Mouse (Mus musculus): ENCODE data around the gene Tiparp. TPM values are rescaled to one million over a fixed set of nuclear protein-coding genes. Genes with fewer than 3 reads are reported as not detected.

Tiparp gene
- total RNA-seq (2021) (10 to 100 TPM; 11.1 to 12.9 TPM), polyA plus RNA-seq (2012; rRNA removed) (2.9 and 4.6 TPM in 2 replicates)
- long read RNA-seq, full-length matches to known transcripts: 6 of 7 reads
- long read RNA-seq, partial matches to known transcripts: 0 of 7 reads
- long read RNA-seq, other reads (novel, unspliced or antisense): 1 of 7 reads

GRCm38 (mm10) chr3:65527691-65528601 is at the start of gene Tiparp:
TSS of gene Tiparp (plus strand) at chr3:65528410.
- peak; percentile 73 for TF ChIP-seq CTCF (IDR thresholded peaks at IDR 0.05)
- peak; percentile 97 for TF ChIP-seq POLR2A (IDR thresholded peaks at IDR 0.05; ENCODE audit: insufficient read depth, low read depth, low read length)
- TF ChIP-seq EP300 (IDR thresholded peaks at IDR 0.05; ENCODE audit: insufficient read depth, low read depth, low read length): 0 out of 2 replicates have a peak, but pooled peaks have one; percentile 56
- Histone ChIP-seq H3K36me3 (ENCODE audit: control insufficient read depth, insufficient read depth, low read length) (peaks cover 6% of the 10 kb centered on the region), H3K79me2 (replicated peaks; ENCODE audit: control insufficient read depth, insufficient read depth, low read length) (no peaks in the 10 kb centered on the region; the same call in 1 of the 2 replicates), H3K27ac (peak within 1 kb of the TSS; percentile 89), H3K4me3 (peak within 1 kb of the TSS; percentile 86), H3K27me3 (ENCODE audit: control insufficient read depth, insufficient read depth, low read length) (no peaks in the 10 kb centered on the region), H3K9ac (ENCODE audit: low read depth, low read length) (peak within 1 kb of the TSS; percentile 96), H3K4me1 (ENCODE audit: control insufficient read depth, insufficient read depth, low read length) (no peaks in the 10 kb centered on the region)
- under 1% methylated on average over 98 of the region's 109 CpGs for WGBS
- DNase-seq: peak; percentile 93 to 94
- intact Hi-C loops (cut with DNase I): loop anchor here (1.0 to 10.0 kb wide), 6 partner anchors 86 to 1457 kb away; partner anchors contain the start of genes Rsrc1, Shox2 and Ssr3

GRCm38 (mm10) chr3:65480676-65481075 is 47.5 kb upstream of the Tiparp start:
- Histone ChIP-seq H3K9ac (ENCODE audit: low read depth, low read length) (no peak overlapping the region), H3K4me1 (ENCODE audit: control insufficient read depth, insufficient read depth, low read length) (peaks cover 5% of the 10 kb centered on the region), H3K4me3 (no peak overlapping the region), H3K27me3 (ENCODE audit: control insufficient read depth, insufficient read depth, low read length) (no peaks in the 10 kb centered on the region), H3K79me2 (replicated peaks; ENCODE audit: control insufficient read depth, insufficient read depth, low read length) (no peaks in the 10 kb centered on the region), H3K36me3 (ENCODE audit: control insufficient read depth, insufficient read depth, low read length) (no peaks in the 10 kb centered on the region), H3K27ac (no peak overlapping the region)
- TF ChIP-seq CTCF (IDR thresholded peaks at IDR 0.05) (no peak), EP300 (IDR thresholded peaks at IDR 0.05; ENCODE audit: insufficient read depth, low read depth, low read length) (no peak), POLR2A (IDR thresholded peaks at IDR 0.05; ENCODE audit: insufficient read depth, low read depth, low read length) (no peak)
- intact Hi-C loops (cut with DNase I): no loop called here
- no peak for DNase-seq
- WGBS: 72% methylated on average over 6 of the region's 6 CpGs

- Histone ChIP-seq H3K4me3 (no peak overlapping the region), H3K79me2 (replicated peaks; ENCODE audit: control insufficient read depth, insufficient read depth, low read length) (no peaks in the 10 kb centered on the region), H3K4me1 (ENCODE audit: control insufficient read depth, insufficient read depth, low read length) (peaks cover 5% of the 10 kb centered on the region), H3K27me3 (ENCODE audit: control insufficient read depth, insufficient read depth, low read length) (no peaks in the 10 kb centered on the region), H3K9ac (ENCODE audit: low read depth, low read length) (no peak overlapping the region), H3K27ac (no peak overlapping the region), H3K36me3 (ENCODE audit: control insufficient read depth, insufficient read depth, low read length) (no peaks in the 10 kb centered on the region)
- no peak for DNase-seq
- TF ChIP-seq CTCF (IDR thresholded peaks at IDR 0.05) (no peak), POLR2A (IDR thresholded peaks at IDR 0.05; ENCODE audit: insufficient read depth, low read depth, low read length) (no peak), EP300 (IDR thresholded peaks at IDR 0.05; ENCODE audit: insufficient read depth, low read depth, low read length) (no peak)
- intact Hi-C loops (cut with DNase I): no loop called here
- 25% methylated on average over 1 of the region's 1 CpGs for WGBS
Measured at GRCm38 (mm10) chr3:65482266-65482665, 45.9 kb upstream of the Tiparp start.

GRCm38 (mm10) chr3:65482698-65483407 is 45.4 kb upstream of the Tiparp start:
- DNase-seq: no peak
- intact Hi-C loops (cut with DNase I): no loop called here
- TF ChIP-seq EP300 (IDR thresholded peaks at IDR 0.05; ENCODE audit: insufficient read depth, low read depth, low read length) (no peak), POLR2A (IDR thresholded peaks at IDR 0.05; ENCODE audit: insufficient read depth, low read depth, low read length) (no peak), CTCF (IDR thresholded peaks at IDR 0.05) (no peak)
- no peak overlapping the region for H3K9ac ChIP-seq (ENCODE audit: low read depth, low read length)
- no peaks in the 10 kb centered on the region for H3K36me3 ChIP-seq (ENCODE audit: control insufficient read depth, insufficient read depth, low read length)
- WGBS: 26% methylated on average over 6 of the region's 6 CpGs
- no peaks in the 10 kb centered on the region for H3K27me3 ChIP-seq (ENCODE audit: control insufficient read depth, insufficient read depth, low read length)
- no peaks in the 10 kb centered on the region for H3K79me2 ChIP-seq (replicated peaks; ENCODE audit: control insufficient read depth, insufficient read depth, low read length)
- peaks cover 5% of the 10 kb centered on the region for H3K4me1 ChIP-seq (ENCODE audit: control insufficient read depth, insufficient read depth, low read length)
- no peak overlapping the region for H3K4me3 ChIP-seq
- H3K27ac ChIP-seq: no peak overlapping the region

- 81% methylated on average over 7 of the region's 7 CpGs for WGBS
- DNase-seq: no peak
Measured at GRCm38 (mm10) chr3:65484161-65484733, 44.0 kb upstream of the Tiparp start.

More at GRCm38 (mm10) chr3:65484161-65484733, 44.0 kb upstream of the Tiparp start:
- TF ChIP-seq EP300 (IDR thresholded peaks at IDR 0.05; ENCODE audit: insufficient read depth, low read depth, low read length) (no peak), CTCF (IDR thresholded peaks at IDR 0.05) (no peak), POLR2A (IDR thresholded peaks at IDR 0.05; ENCODE audit: insufficient read depth, low read depth, low read length) (no peak)
- Histone ChIP-seq H3K79me2 (replicated peaks; ENCODE audit: control insufficient read depth, insufficient read depth, low read length) (no peaks in the 10 kb centered on the region), H3K27ac (no peak overlapping the region), H3K36me3 (ENCODE audit: control insufficient read depth, insufficient read depth, low read length) (no peaks in the 10 kb centered on the region), H3K4me1 (ENCODE audit: control insufficient read depth, insufficient read depth, low read length) (peaks cover 5% of the 10 kb centered on the region), H3K27me3 (ENCODE audit: control insufficient read depth, insufficient read depth, low read length) (no peaks in the 10 kb centered on the region), H3K4me3 (no peak overlapping the region), H3K9ac (ENCODE audit: low read depth, low read length) (no peak overlapping the region)
- intact Hi-C loops (cut with DNase I): no loop called here

Data from heart, adult 2 months (tissue).